Mouse (Mus musculus) liver, postnatal 0 days (tissue): ENCODE results near the gene H2-Eb1. TPM values are rescaled to one million over a fixed set of nuclear protein-coding genes. Genes with fewer than 3 reads are reported as not detected.

ENCODE experiments used
- ATAC-seq: fragments of 200-750 bp; cut with Nextera tagmentation; 2 replicates; pipeline ENCODE4 v1.8.0; 2017; ENCODE audit warnings: mild to moderate bottlenecking, moderate library complexity
- DNase-seq: peaks from one replicate; pipeline ENCODE4 v3.0.0-alpha.2; 2016
- H3K27ac ChIP-seq: fragments of 300-500 bp; sonication (generic); 2 replicates; pipeline ENCODE4 v1.5.1; 2014; ENCODE audit warnings: antibody characterized with exemption, moderate library complexity, mild to moderate bottlenecking, low read depth
- H3K27me3 ChIP-seq: fragments of 300-500 bp; sonication (generic); 2 replicates; pipeline ENCODE4 v1.6.1; 2014; ENCODE audit warnings: low read length, control low read depth, mixed read lengths; ENCODE audit not compliant: insufficient read depth
- H3K36me3 ChIP-seq: fragments of 300-500 bp; sonication (generic); replicated peaks from 2 replicates; pipeline ENCODE4 v1.6.1; 2014; ENCODE audit warnings: mild to moderate bottlenecking, control low read depth, low read length, moderate library complexity, mixed read lengths; ENCODE audit not compliant: insufficient read depth
- H3K4me1 ChIP-seq: fragments of 300-500 bp; sonication (generic); 2 replicates; pipeline ENCODE4 v1.6.1; 2014; ENCODE audit warnings: antibody characterized with exemption, mild to moderate bottlenecking, control low read depth; ENCODE audit not compliant: insufficient read depth
- H3K4me2 ChIP-seq: fragments of 300-500 bp; sonication (generic); 2 replicates; pipeline ENCODE4 v1.6.1; 2014; ENCODE audit warnings: low read depth, mild to moderate bottlenecking, low read length, moderate library complexity, mixed read lengths
- H3K4me3 ChIP-seq: fragments of 300-500 bp; sonication (generic); 2 replicates; pipeline ENCODE4 v1.5.1; 2014; ENCODE audit warnings: low read depth, low read length
- H3K9ac ChIP-seq: fragments of 300-500 bp; sonication (generic); replicated peaks from 2 replicates; pipeline ENCODE4 v1.6.1; 2014; ENCODE audit warnings: mild to moderate bottlenecking, moderate library complexity
- H3K9me3 ChIP-seq: fragments of 300-500 bp; sonication (generic); 2 replicates; pipeline ENCODE4 v1.6.1; 2016; ENCODE audit warnings: mild to moderate bottlenecking, control low read depth, low read length, mixed read lengths
- CTCF ChIP-seq: sonication (generic); IDR thresholded peaks from 2 replicates; pipeline ENCODE4 v1.5.1; 2016; ENCODE audit warnings: antibody characterized with exemption, low read depth
- EP300 ChIP-seq: IDR thresholded peaks from 2 replicates; pipeline ENCODE4 v1.6.1; 2016; ENCODE audit warnings: antibody characterized with exemption, low read depth, mild to moderate bottlenecking
- WGBS: fragments of 180-500 bp; shearing (Covaris S2); extraction: QIAGEN DNeasy Blood & Tissue Kit; methylation state at CpG from one replicate; pipeline ENCODE4 v1.1.7; 2014; ENCODE audit not compliant: insufficient replicate concordance; 5-methylcytosine and 5-hydroxymethylcytosine counted together
- polyA plus RNA-seq: library from polyadenylated mRNA; unstranded; fragments of >200 nt; fragmentation: Nextera tagmentation; extraction: Ambion mirVana; gene quantifications from 2 replicates; pipeline ENCODE4 v1.2.1, GENCODE M21; 2015

H2-Eb1 gene
- polyA plus RNA-seq, 1 experiment from 2014 or later, result 9.3 TPM

DNA sequence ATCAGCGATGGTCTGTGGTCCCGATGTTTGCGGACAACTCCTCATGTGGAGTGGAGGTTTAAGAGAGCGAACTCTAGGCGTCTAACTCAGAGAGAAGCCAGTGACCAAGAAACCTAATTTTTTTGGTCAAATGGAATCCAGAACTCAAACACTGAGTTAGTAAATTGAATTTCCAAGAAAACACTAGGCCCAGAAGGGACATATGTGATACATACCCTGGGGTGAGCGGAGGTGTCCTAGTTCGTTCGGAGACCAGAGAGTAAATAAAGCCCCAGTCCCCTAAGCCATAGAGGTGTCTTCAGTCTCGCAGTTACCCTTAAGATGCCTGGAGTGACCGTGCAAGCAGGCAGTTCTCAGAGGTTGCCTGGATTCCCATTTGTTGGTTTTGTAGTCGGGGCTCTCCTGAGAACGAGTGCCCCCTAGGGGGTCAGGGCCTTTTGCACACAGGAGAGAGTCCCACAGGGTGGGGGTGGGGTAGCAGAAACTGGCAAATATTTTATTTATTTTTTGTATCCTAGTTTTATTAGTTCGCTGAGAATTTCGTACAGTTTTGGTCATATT, 41.8 kb upstream of the H2-Eb1 start:
- Histone ChIP-seq H3K27ac (no peak overlapping the region), H3K4me2 (peak overlapping the region; percentile 95), H3K36me3 (no peaks in the 10 kb centered on the region), H3K9me3 (no peaks in the 10 kb centered on the region), H3K4me1 (peaks cover 18% of the 10 kb centered on the region), H3K4me3 (peak overlapping the region; percentile 65), H3K9ac (peak overlapping the region; percentile 66), H3K27me3 (peaks cover 33% of the 10 kb centered on the region)
- DNase-seq, result peak; percentile 62
- peak; percentile 41 for TF ChIP-seq CTCF
- TF ChIP-seq EP300, result no peak
- 9% methylated on average over 14 of the region's 14 CpGs for WGBS
- peak; percentile 46; the same call in 1 of the 2 replicates for ATAC-seq

DNA sequence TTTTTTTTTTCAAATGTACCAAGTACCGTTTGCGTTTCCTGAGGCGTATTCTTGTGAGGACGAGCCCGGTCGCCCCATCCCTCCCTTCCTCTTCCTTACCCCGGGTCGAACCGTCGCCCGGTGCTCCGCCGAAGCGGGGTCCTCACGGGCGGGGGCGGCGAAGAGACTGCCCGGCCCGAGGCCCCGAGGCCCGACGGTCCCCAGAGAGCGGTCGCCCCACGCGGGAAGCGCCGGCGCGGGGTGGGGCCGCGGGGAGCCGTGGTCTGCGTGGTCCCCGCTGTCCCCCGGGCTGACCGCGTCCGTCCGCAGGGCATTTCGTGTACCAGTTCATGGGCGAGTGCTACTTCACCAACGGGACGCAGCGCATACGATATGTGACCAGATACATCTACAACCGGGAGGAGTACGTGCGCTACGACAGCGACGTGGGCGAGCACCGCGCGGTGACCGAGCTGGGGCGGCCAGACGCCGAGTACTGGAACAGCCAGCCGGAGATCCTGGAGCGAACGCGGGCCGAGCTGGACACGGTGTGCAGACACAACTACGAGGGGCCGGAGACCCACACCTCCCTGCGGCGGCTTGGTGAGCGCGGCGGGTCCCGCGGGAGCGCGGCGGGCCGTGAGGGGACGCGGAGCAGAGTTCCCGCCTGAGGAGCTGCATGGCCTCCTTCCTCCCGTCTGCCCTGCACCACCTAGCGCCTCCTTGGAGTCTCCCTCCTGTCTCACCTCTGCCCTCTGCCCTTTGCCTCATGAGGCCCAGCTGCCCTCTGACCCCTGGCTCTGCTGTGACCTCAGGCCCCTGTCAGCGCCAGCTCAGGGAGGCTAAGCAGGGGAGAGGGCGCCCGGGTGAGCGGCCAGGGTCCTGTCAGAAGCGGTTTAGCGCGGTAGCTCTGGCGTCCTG, 41.0 kb upstream of the H2-Eb1 start:
- 1% methylated on average over 81 of the region's 93 CpGs for WGBS
- DNase-seq (peak; percentile 47), ATAC-seq (peak; percentile 52)
- peak overlapping the region; percentile 95 for H3K4me2 ChIP-seq
- H3K9ac ChIP-seq, result peak overlapping the region; percentile 66
- peaks cover 18% of the 10 kb centered on the region for H3K4me1 ChIP-seq
- H3K27ac ChIP-seq, result no peak overlapping the region
- H3K27me3 ChIP-seq, result peaks cover 30% of the 10 kb centered on the region
- no peaks in the 10 kb centered on the region for H3K36me3 ChIP-seq
- no peaks in the 10 kb centered on the region for H3K9me3 ChIP-seq
- peak overlapping the region; percentile 65 for H3K4me3 ChIP-seq
- no peak for TF ChIP-seq EP300
- no peak for TF ChIP-seq CTCF

DNA sequence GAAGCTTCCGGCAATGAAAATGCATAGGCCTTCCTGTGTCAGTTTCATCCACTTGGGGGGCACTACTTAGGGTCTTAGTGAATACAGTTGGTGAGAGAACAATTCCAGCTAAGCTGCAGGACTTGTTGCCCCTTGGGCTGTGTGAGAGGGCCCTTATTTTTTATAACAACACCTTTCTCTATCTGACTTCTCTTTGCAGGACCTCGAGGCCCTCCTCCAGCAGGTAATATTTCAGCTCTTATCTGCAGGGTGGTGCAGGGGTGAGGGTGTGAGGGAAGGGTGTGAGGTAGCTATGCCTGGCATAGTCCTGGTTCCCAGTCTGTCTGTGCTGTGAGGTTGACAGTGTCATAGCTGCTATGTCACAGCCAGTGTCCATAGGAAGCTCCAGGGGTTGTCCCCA, 37.4 kb upstream of the H2-Eb1 start:
- ATAC-seq (no peak), DNase-seq (no peak)
- WGBS, result 62% methylated on average over 2 of the region's 2 CpGs
- Histone ChIP-seq H3K9ac (no peak overlapping the region), H3K9me3 (no peaks in the 10 kb centered on the region), H3K27me3 (peaks cover 19% of the 10 kb centered on the region), H3K4me2 (no peak overlapping the region), H3K4me3 (no peak overlapping the region), H3K4me1 (peaks cover 16% of the 10 kb centered on the region), H3K36me3 (no peaks in the 10 kb centered on the region), H3K27ac (no peak overlapping the region)
- TF ChIP-seq CTCF (no peak), EP300 (no peak)

DNA sequence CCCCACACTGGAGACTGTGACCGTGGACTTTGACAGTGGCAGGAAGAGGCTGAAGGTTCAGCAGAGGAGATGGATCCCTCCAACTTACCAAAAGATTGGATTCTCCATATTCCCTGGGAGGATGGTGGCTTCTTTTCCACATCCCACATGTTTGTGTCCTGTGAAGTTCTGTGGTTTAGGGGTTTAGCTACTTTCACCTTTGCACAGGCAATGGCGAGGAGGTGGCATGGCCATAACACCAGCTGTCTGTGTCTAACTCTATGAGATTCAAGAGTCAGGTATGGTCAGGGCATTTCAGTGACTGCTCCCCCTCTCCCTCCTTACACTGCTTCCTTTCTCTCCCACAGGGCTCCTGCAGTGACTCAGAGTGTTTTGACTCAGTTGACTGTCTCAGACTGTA, 36.9 kb upstream of the H2-Eb1 start:
- DNase-seq, result no peak
- H3K4me2 ChIP-seq, result no peak overlapping the region
- 80% methylated on average over 2 of the region's 2 CpGs for WGBS
- ATAC-seq, result no peak
- peaks cover 16% of the 10 kb centered on the region for H3K27me3 ChIP-seq
- H3K4me3 ChIP-seq, result no peak overlapping the region
- H3K27ac ChIP-seq, result no peak overlapping the region
- peaks cover 14% of the 10 kb centered on the region for H3K4me1 ChIP-seq
- H3K36me3 ChIP-seq, result no peaks in the 10 kb centered on the region
- TF ChIP-seq CTCF (no peak), EP300 (no peak)
- no peak overlapping the region for H3K9ac ChIP-seq
- no peaks in the 10 kb centered on the region for H3K9me3 ChIP-seq

DNA sequence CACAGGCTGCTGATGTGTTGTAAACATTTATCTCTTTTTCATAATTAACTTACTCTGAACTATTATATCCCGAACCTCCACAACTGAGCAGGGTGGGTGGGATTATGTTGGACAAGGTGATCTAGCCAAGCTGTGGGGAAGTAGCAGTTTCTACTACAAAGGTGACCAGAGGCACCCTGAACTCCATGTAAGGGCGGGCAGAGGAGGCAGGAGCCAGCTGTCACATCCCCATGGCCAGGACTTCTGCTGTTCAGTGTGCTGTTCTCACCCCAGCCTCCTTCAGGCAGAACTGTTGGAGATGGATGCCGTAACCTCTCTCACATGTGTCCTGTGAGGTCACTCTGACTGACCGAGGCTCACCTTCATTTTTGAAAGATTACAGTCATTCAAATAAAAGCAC, 35.9 kb upstream of the H2-Eb1 start:
- TF ChIP-seq EP300 (no peak), CTCF (no peak)
- Histone ChIP-seq H3K4me2 (no peak overlapping the region), H3K9ac (no peak overlapping the region), H3K9me3 (no peaks in the 10 kb centered on the region), H3K36me3 (no peaks in the 10 kb centered on the region), H3K27ac (no peak overlapping the region), H3K4me3 (no peak overlapping the region), H3K4me1 (peaks cover 4% of the 10 kb centered on the region; the same call in 1 of the 2 replicates), H3K27me3 (peaks cover 6% of the 10 kb centered on the region; the same call in 1 of the 2 replicates)
- ATAC-seq (no peak), DNase-seq (no peak)
- 67% methylated on average over 4 of the region's 4 CpGs for WGBS

DNA sequence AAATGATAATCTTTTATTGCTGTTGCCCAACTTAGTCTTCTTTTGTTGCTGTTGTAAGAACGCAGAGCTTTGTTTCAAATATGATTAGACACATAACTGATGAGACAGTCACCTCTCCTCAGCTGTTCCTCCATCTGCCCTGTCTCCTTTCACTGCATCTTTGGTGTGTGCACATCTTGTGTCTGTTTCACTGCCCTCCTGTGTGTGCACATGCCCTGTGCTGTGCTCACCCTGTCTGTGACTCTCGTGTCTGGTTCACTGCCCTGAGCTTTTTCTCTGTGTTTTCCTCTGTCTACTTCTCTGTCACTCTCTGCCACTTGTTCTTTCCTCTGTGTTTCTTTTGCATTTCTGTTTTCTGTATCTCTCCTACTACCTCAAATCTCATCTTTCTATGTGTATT, 35.4 kb upstream of the H2-Eb1 start:
- ATAC-seq, result no peak
- H3K4me3 ChIP-seq, result no peak overlapping the region
- H3K9ac ChIP-seq, result no peak overlapping the region

More for the DNA sequence above, 35.4 kb upstream of the H2-Eb1 start:
- no peaks in the 10 kb centered on the region for H3K36me3 ChIP-seq
- peaks cover 2% of the 10 kb centered on the region; the same call in 1 of the 2 replicates for H3K27me3 ChIP-seq
- no peaks in the 10 kb centered on the region for H3K9me3 ChIP-seq
- H3K27ac ChIP-seq, result no peak overlapping the region
- WGBS, result 75% methylated on average over 2 of the region's 2 CpGs
- no peak for TF ChIP-seq CTCF
- no peak for TF ChIP-seq EP300
- DNase-seq, result no peak
- no peak overlapping the region for H3K4me2 ChIP-seq
- H3K4me1 ChIP-seq, result no peaks in the 10 kb centered on the region
